Mouse (Mus musculus): ENCODE results near the gene Eva1c. TPM values are rescaled to one million over a fixed set of nuclear protein-coding genes. Genes with fewer than 3 reads are reported as not detected.

Eva1c gene
- polyA plus RNA-seq, 1 experiment = 2.2 TPM

- Histone ChIP-seq H3K27ac (ENCODE audit: insufficient read depth, low read length) (no peak overlapping the region), H3K4me1 (ENCODE audit: control insufficient read depth, insufficient read depth, low read length) (no peaks in the 10 kb centered on the region; the same call in 1 of the 2 replicates), H3K4me3 (ENCODE audit: insufficient read depth, low read length) (no peak overlapping the region)
- no peak for TF ChIP-seq POLR2A (IDR thresholded peaks at IDR 0.05; ENCODE audit: extremely low read depth, insufficient read depth, low read length)
- no peak for TF ChIP-seq CTCF (IDR thresholded peaks at IDR 0.05; ENCODE audit: extremely low read depth, insufficient read depth, low read length)
Observed at GRCm38 (mm10) chr16:90798848-90799247, 27.7 kb upstream of the Eva1c start.

GRCm38 (mm10) chr16:90799840-90800239 lies 26.7 kb upstream of the Eva1c start:
- Histone ChIP-seq H3K27ac (ENCODE audit: insufficient read depth, low read length) (no peak overlapping the region), H3K4me1 (ENCODE audit: control insufficient read depth, insufficient read depth, low read length) (no peaks in the 10 kb centered on the region; the same call in 1 of the 2 replicates), H3K4me3 (ENCODE audit: insufficient read depth, low read length) (no peak overlapping the region)
- no peak for TF ChIP-seq CTCF (IDR thresholded peaks at IDR 0.05; ENCODE audit: extremely low read depth, insufficient read depth, low read length)
- TF ChIP-seq POLR2A (IDR thresholded peaks at IDR 0.05; ENCODE audit: extremely low read depth, insufficient read depth, low read length) = no peak

- H3K27ac ChIP-seq (ENCODE audit: insufficient read depth, low read length) = no peak overlapping the region
- H3K4me3 ChIP-seq (ENCODE audit: insufficient read depth, low read length) = no peak overlapping the region
Observed at GRCm38 (mm10) chr16:90801251-90801650, 25.3 kb upstream of the Eva1c start.

GRCm38 (mm10) chr16:90801928-90802327 lies 24.6 kb upstream of the Eva1c start:
- TF ChIP-seq POLR2A (IDR thresholded peaks at IDR 0.05; ENCODE audit: extremely low read depth, insufficient read depth, low read length) (no peak), CTCF (IDR thresholded peaks at IDR 0.05; ENCODE audit: extremely low read depth, insufficient read depth, low read length) (0 out of 2 replicates have a peak, but pooled peaks have one; percentile 31)

More at GRCm38 (mm10) chr16:90801251-90801650, 25.3 kb upstream of the Eva1c start:
- H3K4me1 ChIP-seq (ENCODE audit: control insufficient read depth, insufficient read depth, low read length) = no peaks in the 10 kb centered on the region; the same call in 1 of the 2 replicates
- TF ChIP-seq CTCF (IDR thresholded peaks at IDR 0.05; ENCODE audit: extremely low read depth, insufficient read depth, low read length) (no peak), POLR2A (IDR thresholded peaks at IDR 0.05; ENCODE audit: extremely low read depth, insufficient read depth, low read length) (no peak)

GRCm38 (mm10) chr16:90804466-90804865 lies 22.1 kb upstream of the Eva1c start:
- H3K27ac ChIP-seq (ENCODE audit: insufficient read depth, low read length) = no peak overlapping the region
- TF ChIP-seq CTCF (IDR thresholded peaks at IDR 0.05; ENCODE audit: extremely low read depth, insufficient read depth, low read length) = no peak
- no peak for TF ChIP-seq POLR2A (IDR thresholded peaks at IDR 0.05; ENCODE audit: extremely low read depth, insufficient read depth, low read length)
- no peak overlapping the region for H3K4me3 ChIP-seq (ENCODE audit: insufficient read depth, low read length)
- peaks cover 1% of the 10 kb centered on the region for H3K4me1 ChIP-seq (ENCODE audit: control insufficient read depth, insufficient read depth, low read length)

More at GRCm38 (mm10) chr16:90801928-90802327, 24.6 kb upstream of the Eva1c start:
- Histone ChIP-seq H3K4me3 (ENCODE audit: insufficient read depth, low read length) (no peak overlapping the region), H3K27ac (ENCODE audit: insufficient read depth, low read length) (no peak overlapping the region), H3K4me1 (ENCODE audit: control insufficient read depth, insufficient read depth, low read length) (no peaks in the 10 kb centered on the region; the same call in 1 of the 2 replicates)

- peaks cover 1% of the 10 kb centered on the region; the same call in 1 of the 2 replicates for H3K4me1 ChIP-seq (ENCODE audit: control insufficient read depth, insufficient read depth, low read length)
Observed at GRCm38 (mm10) chr16:90809975-90810715, 16.4 kb upstream of the Eva1c start, which contains the start of gene Urb1. Gene Urb1, minus strand, starts transcription at chr16:90810413.

GRCm38 (mm10) chr16:90810716-90811256 lies 15.7 kb upstream of the Eva1c start:
- no peak for TF ChIP-seq POLR2A (IDR thresholded peaks at IDR 0.05; ENCODE audit: extremely low read depth, insufficient read depth, low read length)
- TF ChIP-seq CTCF (IDR thresholded peaks at IDR 0.05; ENCODE audit: extremely low read depth, insufficient read depth, low read length) = no peak
- Histone ChIP-seq H3K4me3 (ENCODE audit: insufficient read depth, low read length) (peak overlapping the region; percentile 59), H3K27ac (ENCODE audit: insufficient read depth, low read length) (no peak overlapping the region), H3K4me1 (ENCODE audit: control insufficient read depth, insufficient read depth, low read length) (peaks cover 1% of the 10 kb centered on the region; the same call in 1 of the 2 replicates)

More at GRCm38 (mm10) chr16:90809975-90810715, 16.4 kb upstream of the Eva1c start, which contains the start of gene Urb1:
- H3K27ac ChIP-seq (ENCODE audit: insufficient read depth, low read length) = no peak within 1 kb of the TSS; the same call in 1 of the 2 replicates
- H3K4me3 ChIP-seq (ENCODE audit: insufficient read depth, low read length) = peak within 1 kb of the TSS; percentile 59
- TF ChIP-seq POLR2A (IDR thresholded peaks at IDR 0.05; ENCODE audit: extremely low read depth, insufficient read depth, low read length) (peak; percentile 45; the same call in 1 of the 2 replicates), CTCF (IDR thresholded peaks at IDR 0.05; ENCODE audit: extremely low read depth, insufficient read depth, low read length) (no peak)

GRCm38 (mm10) chr16:90812086-90812485 lies 14.4 kb upstream of the Eva1c start:
- no peak for TF ChIP-seq POLR2A (IDR thresholded peaks at IDR 0.05; ENCODE audit: extremely low read depth, insufficient read depth, low read length)
- H3K4me1 ChIP-seq (ENCODE audit: control insufficient read depth, insufficient read depth, low read length) = peaks cover 1% of the 10 kb centered on the region; the same call in 1 of the 2 replicates
- H3K4me3 ChIP-seq (ENCODE audit: insufficient read depth, low read length) = no peak overlapping the region
- H3K27ac ChIP-seq (ENCODE audit: insufficient read depth, low read length) = no peak overlapping the region

GRCm38 (mm10) chr16:90820326-90820725 lies 6.2 kb upstream of the Eva1c start:
- Histone ChIP-seq H3K27ac (ENCODE audit: insufficient read depth, low read length) (no peak overlapping the region), H3K4me1 (ENCODE audit: control insufficient read depth, insufficient read depth, low read length) (no peaks in the 10 kb centered on the region), H3K4me3 (ENCODE audit: insufficient read depth, low read length) (no peak overlapping the region)
- TF ChIP-seq POLR2A (IDR thresholded peaks at IDR 0.05; ENCODE audit: extremely low read depth, insufficient read depth, low read length) = no peak
- TF ChIP-seq CTCF (IDR thresholded peaks at IDR 0.05; ENCODE audit: extremely low read depth, insufficient read depth, low read length) = no peak

All from cortical plate, adult 2 months (tissue).